Mouse (Mus musculus) lung, postnatal 0 days (tissue): Measurements from ENCODE around the gene Ehd3.

Experiments
- CTCF ChIP-seq: IDR thresholded peaks from 2 replicates; pipeline ENCODE4 v1.5.1; 2016; ENCODE audit warnings: antibody characterized with exemption, mild to moderate bottlenecking
- EP300 ChIP-seq: IDR thresholded peaks from 2 replicates; pipeline ENCODE4 v1.6.1; 2016; ENCODE audit warnings: antibody characterized with exemption, mild to moderate bottlenecking, control low read depth

DNA sequence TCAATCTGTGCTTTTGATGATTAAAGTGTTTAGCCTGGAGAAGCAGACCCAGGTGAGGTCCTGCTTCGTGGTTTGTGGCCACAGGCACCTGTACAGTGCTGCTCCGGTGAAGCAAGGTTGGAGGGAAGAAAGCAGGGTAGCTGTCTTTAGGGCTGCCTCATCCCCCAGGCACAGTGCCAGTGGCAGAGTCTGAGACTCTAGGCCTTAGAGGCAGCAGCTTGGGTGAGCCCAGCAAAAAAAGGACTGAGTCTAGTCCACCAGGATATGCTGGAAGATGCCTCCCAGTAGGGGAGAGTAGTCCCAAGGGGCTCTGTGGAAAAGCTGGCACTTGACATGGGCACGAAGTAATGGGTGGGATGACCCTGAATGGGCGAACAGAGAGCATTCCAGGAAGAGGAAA is 15.0 kb downstream of the Ehd3 start:
- no peak for TF ChIP-seq CTCF
- no peak for TF ChIP-seq EP300
